Mouse (Mus musculus): Measurements from ENCODE around the gene Rabl3.
A peak's percentile ranks its signal among the peaks of the same experiment; 100 is the strongest.

Rabl3 gene

GRCm38 (mm10) chr16:37539611-37540580 lies at the start of gene Rabl3, which contains the start of gene Gtf2e1:
TSS of gene Rabl3 (plus strand) at chr16:37539885.
TSS of gene Gtf2e1 (minus strand) at chr16:37539789.
- peak; percentile 97 for ATAC-seq (ENCODE audit: low TSS enrichment)

- ATAC-seq (ENCODE audit: low TSS enrichment), result peak; percentile 89
Measured at GRCm38 (mm10) chr16:37495017-37495416, 44.7 kb upstream of the Rabl3 start.

- ATAC-seq (ENCODE audit: low TSS enrichment), result no peak
Measured at GRCm38 (mm10) chr16:37498581-37498980, 41.1 kb upstream of the Rabl3 start.

- no peak for ATAC-seq (ENCODE audit: low TSS enrichment)
Measured at GRCm38 (mm10) chr16:37504517-37504916, 35.2 kb upstream of the Rabl3 start.

GRCm38 (mm10) chr16:37506751-37507150 lies 32.9 kb upstream of the Rabl3 start:
- peak; percentile 85 for ATAC-seq (ENCODE audit: low TSS enrichment)

- no peak for ATAC-seq (ENCODE audit: low TSS enrichment)
Measured at GRCm38 (mm10) chr16:37511489-37511888, 28.2 kb upstream of the Rabl3 start.

- ATAC-seq (ENCODE audit: low TSS enrichment), result no peak
Measured at GRCm38 (mm10) chr16:37514644-37515043, 25.0 kb upstream of the Rabl3 start.

- no peak for ATAC-seq (ENCODE audit: low TSS enrichment)
Measured at GRCm38 (mm10) chr16:37516376-37516993, 23.2 kb upstream of the Rabl3 start.

- no peak for ATAC-seq (ENCODE audit: low TSS enrichment)
Measured at GRCm38 (mm10) chr16:37517596-37518211, 22.0 kb upstream of the Rabl3 start.

GRCm38 (mm10) chr16:37518662-37519061 lies 21.0 kb upstream of the Rabl3 start:
- ATAC-seq (ENCODE audit: low TSS enrichment), result no peak

- no peak for ATAC-seq (ENCODE audit: low TSS enrichment)
Measured at GRCm38 (mm10) chr16:37519721-37520120, 20.0 kb upstream of the Rabl3 start.

- ATAC-seq (ENCODE audit: low TSS enrichment), result no peak
Measured at GRCm38 (mm10) chr16:37520190-37521040, 19.3 kb upstream of the Rabl3 start.

- no peak for ATAC-seq (ENCODE audit: low TSS enrichment)
Measured at GRCm38 (mm10) chr16:37522100-37522697, 17.5 kb upstream of the Rabl3 start.

GRCm38 (mm10) chr16:37525121-37525520 lies 14.6 kb upstream of the Rabl3 start:
- ATAC-seq (ENCODE audit: low TSS enrichment), result no peak

- ATAC-seq (ENCODE audit: low TSS enrichment), result no peak
Measured at GRCm38 (mm10) chr16:37526688-37527223, 12.9 kb upstream of the Rabl3 start.

GRCm38 (mm10) chr16:37530170-37530569 lies 9.5 kb upstream of the Rabl3 start:
- no peak for ATAC-seq (ENCODE audit: low TSS enrichment)

- ATAC-seq (ENCODE audit: low TSS enrichment), result peak; percentile 92
Measured at GRCm38 (mm10) chr16:37532046-37532445, 7.6 kb upstream of the Rabl3 start.

GRCm38 (mm10) chr16:37533369-37534068 lies 6.2 kb upstream of the Rabl3 start:
- no peak for ATAC-seq (ENCODE audit: low TSS enrichment)

GRCm38 (mm10) chr16:37539240-37539610 lies 460 bp upstream of the Rabl3 start:
- ATAC-seq (ENCODE audit: low TSS enrichment), result peak; percentile 38

- ATAC-seq (ENCODE audit: low TSS enrichment), result no peak
Measured at GRCm38 (mm10) chr16:37540776-37541175, 1.1 kb downstream of the Rabl3 start.
